Mouse (Mus musculus) ES-E14 (cell line): Measurements from ENCODE around the gene Ifitm6. TPM values are rescaled to one million over a fixed set of nuclear protein-coding genes. Genes with fewer than 3 reads are reported as not detected.
A peak's percentile ranks its signal among the peaks of the same experiment; 100 is the strongest.

ENCODE experiments used
- DNase-seq: peaks from one replicate; pipeline ENCODE4 v3.0.0-alpha.2; 2013; ENCODE audit warnings: low read depth, low spot score
- H3K27ac ChIP-seq: 2 replicates; pipeline ENCODE4 v1.5.1; 2012; ENCODE audit warnings: low read depth, mild to moderate bottlenecking, low read length, moderate library complexity, mixed read lengths; ENCODE audit not compliant: poor library complexity, insufficient read depth, severe bottlenecking
- H3K36me3 ChIP-seq: 2 replicates; pipeline ENCODE4 v1.6.1; 2012; ENCODE audit warnings: mild to moderate bottlenecking, low read length, moderate library complexity, mixed read lengths; ENCODE audit not compliant: control insufficient read depth, poor library complexity, insufficient read depth, severe bottlenecking
- H3K4me1 ChIP-seq, 2 experiments: fragments of 150-350 bp in 1 of 2; sonication (generic) in 1 of 2; 2 replicates each; pipeline ENCODE4 v1.6.1; 2012; ENCODE audit warnings: low read length in 2 of 2, mild to moderate bottlenecking in 1 of 2, mixed read lengths in 1 of 2; ENCODE audit not compliant: control insufficient read depth in 2 of 2, insufficient read depth in 2 of 2, poor library complexity in 1 of 2
- H3K4me3 ChIP-seq, 2 experiments: fragments of 150-350 bp in 1 of 2; sonication (generic) in 1 of 2; 2 replicates each; pipeline ENCODE4 v1.5.1; 2012; ENCODE audit warnings: low read length in 2 of 2, low read depth in 1 of 2, mild to moderate bottlenecking in 1 of 2, mixed read lengths in 1 of 2; ENCODE audit not compliant: insufficient read depth in 1 of 2, poor library complexity in 1 of 2, severe bottlenecking in 1 of 2
- H3K9ac ChIP-seq: 2 replicates; pipeline ENCODE4 v1.6.1; 2012; ENCODE audit warnings: low read depth, mild to moderate bottlenecking, low read length, mixed read lengths; ENCODE audit not compliant: poor library complexity, insufficient read depth, severe bottlenecking
- H3K9me3 ChIP-seq: fragments of 150-350 bp; sonication (generic); 2 replicates; pipeline ENCODE4 v1.6.1; 2012; ENCODE audit warnings: low read depth, mild to moderate bottlenecking, low read length; ENCODE audit not compliant: control insufficient read depth, insufficient read depth
- CHD2 ChIP-seq: IDR thresholded peaks from 2 replicates; pipeline ENCODE4 v1.6.1; 2014; ENCODE audit warnings: mild to moderate bottlenecking, low read depth, low read length, inconsistent platforms
- HCFC1 ChIP-seq: IDR thresholded peaks from 2 replicates; pipeline ENCODE4 v1.6.1; 2012; ENCODE audit warnings: low read length, inconsistent platforms, borderline replicate concordance; ENCODE audit not compliant: insufficient read depth
- MAFK ChIP-seq: IDR thresholded peaks from 2 replicates; pipeline ENCODE4 v1.6.1; 2014; ENCODE audit warnings: mild to moderate bottlenecking, low read depth, low read length, inconsistent platforms; ENCODE audit not compliant: insufficient read depth
- ZC3H11A ChIP-seq: IDR thresholded peaks from 2 replicates; pipeline ENCODE4 v1.6.1; 2012; ENCODE audit warnings: low read depth, mild to moderate bottlenecking, inconsistent platforms, low read length, borderline replicate concordance
- ZNF384 ChIP-seq: IDR thresholded peaks from 2 replicates; pipeline ENCODE4 v1.6.1; 2012; ENCODE audit warnings: low read depth, low read length, inconsistent platforms
- in situ Hi-C, 2 experiments: fragments of 600-800 bp; cut with MboI; formaldehyde crosslinking; loops; one replicate each; pipeline ENCODE4 v1.15.1; 2025; ENCODE audit warnings: low sequenced_read_pairs in 2 of 2, inconsistent platforms in 1 of 2; ENCODE audit not compliant: unreplicated experiment in 2 of 2
- total RNA-seq: library from RNA; depleted of rRNA; stranded (reverse); fragments of 300-350 nt; gene quantifications from 2 replicates; pipeline ENCODE4 v1.2.3, GENCODE M21; 2012

Gene Ifitm6
- total RNA-seq, 1 experiment = 0.36 TPM

DNA sequence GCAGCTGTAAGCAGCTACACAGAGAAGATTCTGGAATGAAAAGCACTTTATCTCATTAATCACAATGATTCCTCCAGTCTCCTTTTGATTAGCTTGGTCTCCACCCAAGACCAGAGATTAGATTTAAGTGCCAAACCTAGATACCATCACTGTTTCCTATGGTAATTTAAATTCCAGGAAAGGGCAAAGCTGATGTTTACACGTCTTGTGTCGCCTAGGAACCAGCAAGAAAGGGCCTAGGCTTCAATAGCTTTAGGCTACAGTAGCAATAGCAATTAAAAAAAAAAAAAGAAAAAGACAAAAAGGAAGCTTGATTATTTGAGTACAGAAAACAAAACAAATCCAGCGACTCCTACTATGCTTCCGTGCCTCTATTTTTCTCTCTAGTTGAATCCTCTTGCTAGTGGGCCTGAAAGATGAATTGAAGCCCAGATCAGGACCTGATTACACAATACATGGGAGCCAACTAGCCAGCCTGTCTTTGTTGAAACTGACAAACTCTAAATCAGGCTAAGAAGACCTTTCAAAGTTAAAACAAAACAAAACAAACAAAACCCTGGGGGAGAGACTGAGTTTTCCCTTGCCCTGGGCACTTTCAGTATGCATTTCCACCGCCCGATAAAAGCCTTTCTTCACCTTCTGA is 8.5 kb upstream of the Ifitm6 start:
- TF ChIP-seq CHD2 (no peak), HCFC1 (no peak), ZNF384 (peak; percentile 44; the same call in 1 of the 2 replicates)
- Histone ChIP-seq H3K36me3 (no peaks in the 10 kb centered on the region), H3K9ac (no peak overlapping the region), H3K27ac (peak overlapping the region; percentile 81; the same call in 1 of the 2 replicates), H3K9me3 (no peaks in the 10 kb centered on the region), H3K4me1 (peaks cover 6 to 14% of the 10 kb centered on the region in 2 experiments; a peak in 2 of 4 replicates), H3K4me3 (no peak overlapping the region)
- in situ Hi-C loops = no loop called here
- DNase-seq = no peak

DNA sequence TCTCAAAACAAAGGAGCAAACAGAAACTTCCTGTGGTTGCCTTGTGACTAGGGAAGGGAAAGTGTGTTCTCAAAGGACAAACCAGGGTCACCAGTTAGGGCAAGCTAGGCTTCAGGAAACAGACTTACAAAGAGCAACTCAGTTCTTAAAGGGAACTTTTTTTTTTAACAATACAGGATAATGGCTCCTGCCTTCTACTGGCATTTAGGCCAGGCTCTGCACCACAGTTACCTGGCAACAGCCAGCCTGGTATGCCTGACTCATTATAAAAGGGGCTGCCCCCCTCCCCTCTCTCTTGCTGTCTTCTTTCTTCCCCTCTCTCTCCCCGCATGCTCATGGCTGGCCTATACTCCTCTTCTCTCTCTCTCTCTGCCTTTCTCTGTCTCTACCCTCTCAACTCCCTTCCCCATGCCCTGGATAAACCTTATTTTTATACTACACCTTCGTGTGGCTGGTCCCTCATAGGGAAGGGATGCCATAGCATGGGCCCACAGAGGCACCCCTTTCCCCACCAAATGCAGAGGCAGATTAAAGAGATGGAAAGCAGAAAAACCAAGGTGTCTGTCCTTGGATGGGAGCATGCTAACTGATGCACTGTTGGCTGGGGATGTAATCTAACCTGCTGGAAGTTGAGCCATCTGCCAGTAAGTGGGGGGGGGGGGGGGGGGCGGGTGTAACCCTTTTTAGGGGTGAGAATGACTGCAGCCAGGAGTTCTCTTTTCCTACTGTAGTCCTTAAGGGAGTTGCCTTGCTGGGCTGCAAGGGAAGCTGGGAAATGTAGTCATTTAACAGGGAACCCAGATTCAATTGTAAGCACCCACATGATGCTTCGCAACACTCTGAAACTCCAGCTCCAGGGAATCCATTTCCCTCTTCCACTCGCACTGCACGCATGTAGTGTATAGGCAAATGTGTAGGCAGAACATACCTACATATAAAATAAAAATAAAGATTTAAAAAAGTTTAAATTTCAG is 7.4 kb upstream of the Ifitm6 start:
- peak overlapping the region; percentile 81 for H3K27ac ChIP-seq
- no peak for DNase-seq

DNA sequence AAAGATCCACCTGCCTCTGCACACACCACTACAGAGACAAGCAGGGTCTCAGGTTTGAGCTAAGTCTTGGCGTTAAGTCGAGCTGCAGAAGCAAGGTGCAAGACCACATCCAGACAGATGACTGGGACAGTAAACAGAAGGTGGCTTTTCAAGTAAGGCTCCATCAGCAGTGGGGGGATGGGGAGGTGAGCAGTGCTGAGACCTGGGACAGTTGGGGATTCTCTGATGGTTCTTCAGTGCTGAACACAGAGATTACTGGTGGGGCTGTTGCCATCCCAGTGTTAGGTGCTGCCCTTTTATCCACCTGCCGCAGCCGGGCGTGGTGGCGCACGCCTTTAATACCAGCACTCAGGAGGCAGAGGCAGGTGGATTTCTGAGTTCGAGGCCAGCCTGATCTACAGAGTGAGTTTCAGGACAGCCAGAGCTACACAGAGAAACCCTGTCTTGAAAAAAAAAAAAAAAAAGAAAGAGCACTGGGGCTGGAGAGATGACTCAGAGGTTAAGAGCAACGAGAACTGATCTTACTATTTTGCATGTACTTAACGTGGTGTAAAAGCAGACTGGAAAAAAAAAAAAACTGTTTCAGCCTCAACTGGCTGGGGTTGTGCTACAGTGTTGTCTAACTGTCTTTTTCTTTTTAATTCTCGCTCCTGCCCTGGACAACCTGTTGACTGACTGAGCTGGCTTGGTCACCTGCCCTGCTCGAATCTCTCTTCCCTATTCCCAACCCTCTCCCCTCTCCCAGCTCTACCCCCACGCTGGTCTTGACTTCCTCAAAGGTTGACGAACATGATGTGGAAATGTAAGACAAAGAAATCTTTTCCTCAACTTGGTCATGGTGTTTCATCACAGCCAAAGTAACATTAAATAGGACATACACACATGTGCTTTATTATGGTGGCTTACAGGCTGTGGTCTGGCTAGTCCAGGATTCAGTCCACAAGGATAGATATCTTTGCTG is 4.0 kb upstream of the Ifitm6 start:
- TF ChIP-seq ZC3H11A (no peak), CHD2 (no peak), MAFK (no peak), HCFC1 (no peak), ZNF384 (peak; percentile 17; the same call in 1 of the 2 replicates)
- Histone ChIP-seq H3K27ac (peak overlapping the region; percentile 27; the same call in 1 of the 2 replicates), H3K4me3 (no peak overlapping the region), H3K9ac (0 out of 2 replicates have a peak overlapping the region, but pooled peaks have one; percentile 28), H3K36me3 (no peaks in the 10 kb centered on the region), H3K9me3 (no peaks in the 10 kb centered on the region), H3K4me1 (peaks cover 3 to 14% of the 10 kb centered on the region in 2 experiments; a peak in 1 of 4 replicates)
- DNase-seq = no peak
- in situ Hi-C loops = no loop called here

More for the DNA sequence above, 7.4 kb upstream of the Ifitm6 start:
- peaks cover 5 to 14% of the 10 kb centered on the region in 2 experiments; a peak in 2 of 4 replicates for H3K4me1 ChIP-seq
- no peaks in the 10 kb centered on the region for H3K9me3 ChIP-seq
- no peak overlapping the region for H3K4me3 ChIP-seq
- H3K9ac ChIP-seq = peak overlapping the region; percentile 21; the same call in 1 of the 2 replicates
- in situ Hi-C loops = no loop called here
- TF ChIP-seq CHD2 = no peak
- no peak for TF ChIP-seq MAFK
- TF ChIP-seq ZNF384 = peak; percentile 75
- TF ChIP-seq HCFC1 = peak; percentile 89
- no peaks in the 10 kb centered on the region for H3K36me3 ChIP-seq

DNA sequence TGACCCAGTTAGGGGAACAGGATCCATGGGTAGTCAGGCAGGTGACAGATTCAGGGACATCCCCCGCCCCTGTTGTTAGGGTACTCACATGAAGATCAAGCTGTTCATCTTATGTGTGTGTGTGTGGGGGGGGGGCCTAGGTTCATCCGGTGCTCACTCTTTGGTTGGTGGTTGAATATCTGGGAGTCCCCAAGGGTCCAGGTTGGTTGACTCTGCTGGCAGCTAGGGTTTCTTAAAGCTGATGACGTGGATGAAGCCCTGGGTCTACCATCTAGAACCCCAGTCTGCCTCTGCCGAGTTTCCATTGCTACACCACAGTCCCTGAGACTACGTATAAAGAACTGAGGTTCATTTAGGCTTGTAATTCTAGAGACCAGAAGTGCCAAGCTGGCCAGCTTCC is 1.3 kb upstream of the Ifitm6 start:
- in situ Hi-C loops = no loop called here
- H3K4me1 ChIP-seq = peaks cover 0 to 9% of the 10 kb centered on the region in 2 experiments; a peak in 1 of 4 replicates
- DNase-seq = no peak
- TF ChIP-seq ZNF384 = no peak
- no peak for TF ChIP-seq MAFK
- H3K27ac ChIP-seq = no peak overlapping the region
- no peak overlapping the region for H3K4me3 ChIP-seq
- no peak overlapping the region for H3K9ac ChIP-seq
- H3K9me3 ChIP-seq = no peaks in the 10 kb centered on the region
- H3K36me3 ChIP-seq = no peaks in the 10 kb centered on the region
